Mouse (Mus musculus): ENCODE results near the gene Bfsp1. TPM values are rescaled to one million over a fixed set of nuclear protein-coding genes. Genes with fewer than 3 reads are reported as not detected.

Bfsp1 gene
- polyA plus RNA-seq, 1 experiment from 2014 or later: 2.6 TPM

DNA sequence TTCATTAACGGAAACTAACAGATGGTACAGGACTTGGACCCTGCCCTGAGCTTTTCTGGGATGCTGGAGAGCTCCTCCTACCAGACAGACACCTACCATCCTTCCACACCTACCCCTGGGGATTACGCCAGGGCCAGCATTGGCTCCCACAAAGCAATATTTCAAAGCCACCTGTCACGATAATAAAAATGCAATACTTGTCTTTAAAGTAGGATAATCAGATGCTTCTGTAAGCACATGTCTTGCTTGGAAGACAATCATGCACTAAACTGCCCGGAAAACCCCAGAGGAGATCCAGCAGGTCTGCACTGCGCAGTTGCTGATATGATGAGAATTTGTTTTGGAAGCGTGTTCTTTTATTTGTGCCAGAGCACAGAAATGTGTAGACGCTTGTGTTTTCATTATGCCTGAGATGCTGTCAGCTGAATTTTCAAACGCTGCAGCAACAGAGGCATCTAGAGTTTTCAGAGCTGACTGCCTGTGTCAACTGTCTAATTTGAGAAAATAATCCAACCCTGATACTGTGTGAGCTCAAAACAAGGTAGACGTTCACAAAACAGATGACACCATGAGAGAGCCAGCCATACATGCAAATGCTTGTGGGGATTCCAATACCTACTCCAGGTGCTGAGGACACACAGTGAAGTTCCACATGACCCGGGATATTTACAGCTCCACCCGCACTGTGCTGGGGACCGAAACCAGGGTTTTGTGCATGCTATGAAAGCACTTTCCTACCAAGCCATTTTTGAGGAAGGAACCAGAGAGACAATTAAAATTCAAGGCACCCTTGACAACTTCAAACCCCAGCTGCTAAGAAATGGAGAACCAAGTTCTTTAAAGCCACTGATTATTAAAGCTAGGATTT is 11.4 kb downstream of the Bfsp1 start:
- Histone ChIP-seq H3K27ac (no peak overlapping the region), H3K4me3 (no peak overlapping the region), H3K4me1 (0 out of 2 replicates have a peak, but pooled peaks cover 6% of the 10 kb centered on the region), H3K4me2 (replicated peaks) (no peak overlapping the region), H3K9me3 (no peaks in the 10 kb centered on the region), H3K36me3 (no peaks in the 10 kb centered on the region), H3K27me3 (no peaks in the 10 kb centered on the region), H3K9ac (no peak overlapping the region)
- 83% methylated on average over 12 of the region's 12 CpGs for WGBS
- no peak for ATAC-seq (ENCODE audit: low FRiP score, low read depth)

DNA sequence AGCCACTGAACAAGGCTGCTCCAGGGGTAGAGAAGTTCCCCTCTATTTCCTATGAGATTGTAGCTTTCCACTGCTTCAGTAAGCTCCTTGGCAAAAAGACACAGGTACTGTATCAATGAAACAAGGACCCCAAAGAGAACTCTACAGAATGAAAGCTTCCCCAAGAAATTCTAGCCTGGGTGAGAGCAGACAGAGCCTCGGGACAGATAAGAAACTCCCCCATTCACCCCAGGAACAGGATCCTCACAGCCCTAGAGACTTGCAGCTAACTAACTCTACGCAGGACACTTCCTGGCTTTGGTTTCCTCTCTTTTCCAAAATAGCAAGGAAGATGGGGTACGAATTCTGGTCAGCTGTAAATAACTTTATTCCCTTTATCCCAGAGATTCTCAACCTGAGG is 15.7 kb downstream of the Bfsp1 start:
- H3K4me2 ChIP-seq (replicated peaks): no peak overlapping the region
- ATAC-seq (ENCODE audit: low FRiP score, low read depth): no peak
- no peak overlapping the region for H3K27ac ChIP-seq
- H3K9me3 ChIP-seq: no peaks in the 10 kb centered on the region
- 65% methylated on average over 3 of the region's 3 CpGs for WGBS
- no peaks in the 10 kb centered on the region for H3K27me3 ChIP-seq
- H3K4me1 ChIP-seq: 0 out of 2 replicates have a peak, but pooled peaks cover 2% of the 10 kb centered on the region
- H3K4me3 ChIP-seq: no peak overlapping the region
- no peaks in the 10 kb centered on the region for H3K36me3 ChIP-seq
- no peak overlapping the region for H3K9ac ChIP-seq

DNA sequence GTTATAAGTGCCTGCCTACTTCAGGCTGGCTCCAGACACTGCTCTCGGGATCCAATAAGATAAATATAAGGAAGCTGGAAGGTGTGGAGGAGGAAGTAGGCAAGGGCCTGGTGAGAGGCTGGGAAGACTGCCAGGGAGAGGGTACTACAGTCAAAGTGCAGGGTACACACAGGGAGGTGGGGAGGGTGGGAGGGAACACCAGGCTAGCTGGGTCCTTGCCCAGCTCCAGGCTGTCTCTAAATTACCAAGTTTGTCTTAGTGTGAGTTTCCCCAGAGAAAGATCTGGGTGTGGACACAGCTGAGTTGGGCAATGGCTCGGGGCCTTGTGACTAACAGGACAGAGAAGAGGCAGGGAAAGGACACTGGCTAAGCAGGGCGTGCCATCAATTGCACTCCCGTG is 16.2 kb downstream of the Bfsp1 start:
- Histone ChIP-seq H3K36me3 (no peaks in the 10 kb centered on the region), H3K4me1 (0 out of 2 replicates have a peak, but pooled peaks cover 2% of the 10 kb centered on the region), H3K4me3 (no peak overlapping the region), H3K9me3 (no peaks in the 10 kb centered on the region), H3K4me2 (replicated peaks) (no peak overlapping the region), H3K9ac (no peak overlapping the region), H3K27ac (no peak overlapping the region), H3K27me3 (no peaks in the 10 kb centered on the region)
- WGBS: 77% methylated on average over 4 of the region's 4 CpGs
- no peak for ATAC-seq (ENCODE audit: low FRiP score, low read depth)

DNA sequence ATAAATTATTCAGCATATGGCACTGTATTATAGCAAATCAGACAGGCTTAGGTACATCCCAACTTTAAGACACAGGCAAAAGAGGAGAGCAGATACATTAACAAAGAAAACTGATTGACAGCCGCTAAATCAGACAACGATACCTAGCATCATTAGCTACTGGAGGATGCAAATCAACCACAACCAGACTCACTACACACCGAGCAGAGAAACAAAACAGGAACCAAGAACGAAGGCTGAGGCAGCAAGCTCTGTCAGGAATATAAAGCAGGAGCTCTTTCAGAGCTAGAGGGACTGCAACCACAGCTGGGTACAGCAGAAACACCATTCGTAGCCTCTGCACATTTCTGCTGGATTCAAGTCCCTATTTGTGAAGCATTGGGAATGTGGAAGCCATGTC is 18.2 kb downstream of the Bfsp1 start:
- Histone ChIP-seq H3K36me3 (no peaks in the 10 kb centered on the region), H3K27ac (no peak overlapping the region), H3K4me1 (0 out of 2 replicates have a peak, but pooled peaks cover 2% of the 10 kb centered on the region), H3K9ac (no peak overlapping the region), H3K4me2 (replicated peaks) (no peak overlapping the region), H3K27me3 (no peaks in the 10 kb centered on the region), H3K9me3 (no peaks in the 10 kb centered on the region), H3K4me3 (no peak overlapping the region)
- no peak for ATAC-seq (ENCODE audit: low FRiP score, low read depth)
- 81% methylated on average over 5 of the region's 5 CpGs for WGBS

DNA sequence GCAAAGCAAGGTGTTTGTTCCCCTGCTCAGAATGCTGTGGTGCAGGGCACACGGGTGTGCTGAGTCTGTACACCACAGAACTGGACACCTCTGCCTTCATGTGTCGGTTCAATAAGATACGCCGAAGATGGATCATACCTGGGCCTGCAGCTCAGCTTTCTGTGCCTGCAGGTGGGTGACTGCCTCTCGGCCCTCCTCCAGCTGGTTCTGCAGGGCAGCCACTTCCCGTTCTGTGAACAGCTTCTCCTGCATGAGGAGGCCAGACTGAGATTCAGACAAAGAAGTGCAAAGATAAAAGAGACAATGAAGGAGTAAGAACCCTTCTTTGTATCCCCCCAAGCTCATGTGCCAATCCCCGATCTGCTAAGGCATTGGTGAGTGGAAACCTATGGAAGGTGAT is 21.4 kb downstream of the Bfsp1 start:
- no peaks in the 10 kb centered on the region for H3K36me3 ChIP-seq
- WGBS: 82% methylated on average over 7 of the region's 7 CpGs
- no peak overlapping the region for H3K4me2 ChIP-seq (replicated peaks)
- no peak overlapping the region for H3K9ac ChIP-seq
- no peak overlapping the region for H3K27ac ChIP-seq
- no peaks in the 10 kb centered on the region for H3K9me3 ChIP-seq
- no peak overlapping the region for H3K4me3 ChIP-seq
- no peak for ATAC-seq (ENCODE audit: low FRiP score, low read depth)
- H3K4me1 ChIP-seq: peaks cover 4% of the 10 kb centered on the region; the same call in 1 of the 2 replicates
- no peaks in the 10 kb centered on the region for H3K27me3 ChIP-seq

DNA sequence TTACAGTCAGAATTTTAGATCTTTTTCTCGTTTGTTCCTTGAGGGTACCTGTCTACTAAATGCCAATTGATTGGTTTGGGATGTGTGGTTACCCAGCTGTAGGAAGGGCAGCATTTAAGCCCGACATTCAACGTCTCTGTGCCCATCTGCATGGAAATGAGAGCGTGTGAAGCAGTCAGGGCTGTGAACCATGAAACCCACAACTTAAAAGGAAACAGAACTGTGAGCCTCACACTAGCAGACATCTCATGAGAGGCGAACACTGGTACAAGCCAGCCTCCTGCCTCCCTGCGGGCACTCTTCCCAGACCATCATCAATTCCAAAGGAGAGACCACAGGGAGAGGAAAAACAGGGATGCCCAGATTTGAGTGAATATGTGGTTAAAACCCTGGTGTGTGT is 22.1 kb downstream of the Bfsp1 start:
- Histone ChIP-seq H3K4me2 (replicated peaks) (no peak overlapping the region), H3K4me3 (no peak overlapping the region), H3K27me3 (no peaks in the 10 kb centered on the region), H3K27ac (no peak overlapping the region), H3K9ac (no peak overlapping the region), H3K4me1 (peaks cover 4% of the 10 kb centered on the region; the same call in 1 of the 2 replicates), H3K36me3 (no peaks in the 10 kb centered on the region), H3K9me3 (no peaks in the 10 kb centered on the region)
- no peak for ATAC-seq (ENCODE audit: low FRiP score, low read depth)
- WGBS: 66% methylated on average over 6 of the region's 6 CpGs

DNA sequence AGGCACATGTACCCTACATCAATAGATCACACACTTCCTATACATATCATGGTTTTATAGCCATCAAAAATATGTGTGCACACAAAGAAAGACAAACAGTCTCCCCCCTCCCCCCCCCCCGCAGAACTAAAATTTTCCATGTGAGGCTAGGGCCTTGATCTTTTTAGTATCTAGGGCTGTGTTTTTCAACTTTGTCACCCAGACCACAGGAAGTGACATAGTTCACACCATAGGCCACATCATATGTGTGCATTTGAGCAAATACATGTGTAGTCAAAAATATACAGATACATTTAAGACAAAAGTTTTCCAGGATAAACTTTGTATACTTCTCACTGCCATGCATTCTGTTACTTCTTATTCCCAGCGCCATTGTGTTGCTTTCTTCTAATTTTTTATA is 23.5 kb downstream of the Bfsp1 start:
- no peak overlapping the region for H3K27ac ChIP-seq
- H3K4me1 ChIP-seq: peaks cover 4% of the 10 kb centered on the region
- 85% methylated on average over 2 of the region's 2 CpGs for WGBS
- H3K4me2 ChIP-seq (replicated peaks): no peak overlapping the region
- H3K36me3 ChIP-seq: no peaks in the 10 kb centered on the region
- no peak overlapping the region for H3K9ac ChIP-seq
- H3K9me3 ChIP-seq: no peaks in the 10 kb centered on the region
- no peak for ATAC-seq (ENCODE audit: low FRiP score, low read depth)
- no peak overlapping the region for H3K4me3 ChIP-seq
- no peaks in the 10 kb centered on the region for H3K27me3 ChIP-seq

DNA sequence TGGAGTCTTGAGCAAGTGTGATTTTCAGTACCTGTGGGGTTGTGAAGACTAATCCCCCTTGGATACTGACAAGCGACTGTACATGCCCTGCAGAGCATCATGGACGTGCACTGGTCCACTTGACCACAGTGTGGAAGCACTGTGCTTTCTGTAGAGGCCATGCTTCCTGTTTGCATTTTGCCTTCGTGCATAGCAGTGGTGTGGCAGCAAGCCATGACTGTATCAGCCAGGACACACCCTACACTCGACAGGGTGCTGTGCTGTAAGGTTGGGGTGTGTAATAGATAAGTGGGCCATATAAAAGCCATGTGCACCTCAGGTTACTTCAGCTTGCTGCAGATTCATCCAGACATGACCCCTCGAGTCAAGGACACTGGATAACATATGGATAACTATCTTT is 24.3 kb downstream of the Bfsp1 start:
- H3K9me3 ChIP-seq: no peaks in the 10 kb centered on the region
- 62% methylated on average over 5 of the region's 5 CpGs for WGBS
- no peaks in the 10 kb centered on the region for H3K36me3 ChIP-seq
- no peak overlapping the region for H3K27ac ChIP-seq
- no peak overlapping the region for H3K4me2 ChIP-seq (replicated peaks)
- H3K9ac ChIP-seq: no peak overlapping the region
- peaks cover 12% of the 10 kb centered on the region for H3K4me1 ChIP-seq
- H3K27me3 ChIP-seq: no peaks in the 10 kb centered on the region
- ATAC-seq (ENCODE audit: low FRiP score, low read depth): no peak
- H3K4me3 ChIP-seq: no peak overlapping the region

DNA sequence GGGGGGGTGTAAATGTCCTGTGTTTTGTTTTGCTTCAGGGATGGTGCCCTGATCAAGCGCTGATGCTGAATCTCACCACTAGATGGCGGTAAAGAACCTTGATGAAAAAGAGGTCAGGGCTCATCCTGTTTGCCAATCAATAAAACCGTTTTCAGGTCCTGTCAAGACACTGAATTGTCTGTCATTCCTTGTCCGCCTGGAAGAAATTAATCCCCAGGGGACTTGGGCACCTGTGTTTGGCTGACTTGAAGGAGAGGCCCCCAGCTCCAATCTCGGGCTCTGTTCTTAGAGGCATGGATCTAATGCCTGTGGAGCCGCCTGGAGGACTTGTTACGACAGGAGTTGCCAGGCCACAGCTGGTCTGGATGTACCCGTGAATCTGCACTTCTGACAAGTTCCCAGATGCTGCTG is 25.7 kb downstream of the Bfsp1 start:
- under 1% methylated on average over 8 of the region's 8 CpGs for WGBS
- H3K9ac ChIP-seq: no peak overlapping the region
- H3K27ac ChIP-seq: no peak overlapping the region
- H3K9me3 ChIP-seq: no peaks in the 10 kb centered on the region
- H3K4me3 ChIP-seq: peak overlapping the region; percentile 24
- ATAC-seq (ENCODE audit: low FRiP score, low read depth): peak; percentile 48; the same call in 1 of the 2 replicates
- H3K4me2 ChIP-seq (replicated peaks): peak overlapping the region; percentile 62
- H3K27me3 ChIP-seq: no peaks in the 10 kb centered on the region
- H3K4me1 ChIP-seq: peaks cover 13% of the 10 kb centered on the region
- H3K36me3 ChIP-seq: no peaks in the 10 kb centered on the region

DNA sequence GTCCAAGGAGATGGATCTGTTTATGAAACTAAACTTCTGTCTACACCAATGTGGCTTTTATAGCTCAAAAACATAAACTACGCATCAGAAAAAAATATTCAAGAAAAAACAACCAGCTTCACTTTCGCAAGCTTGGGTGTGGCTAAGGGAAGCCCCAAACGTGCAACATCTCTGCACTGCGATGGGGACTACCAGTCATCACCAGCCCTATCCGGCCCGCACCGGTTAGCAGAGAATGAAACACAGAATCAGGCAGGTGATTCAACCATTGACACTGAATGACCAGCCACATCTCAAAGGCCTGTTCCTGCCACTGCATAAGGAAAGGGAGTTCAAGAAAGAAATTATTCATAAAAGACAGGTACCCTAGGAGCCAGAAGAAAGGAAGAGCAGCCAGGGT is 27.2 kb downstream of the Bfsp1 start:
- no peak overlapping the region for H3K27ac ChIP-seq
- ATAC-seq (ENCODE audit: low FRiP score, low read depth): no peak
- no peak overlapping the region for H3K9ac ChIP-seq
- H3K9me3 ChIP-seq: no peaks in the 10 kb centered on the region
- no peak overlapping the region for H3K4me2 ChIP-seq (replicated peaks)
- H3K4me1 ChIP-seq: peaks cover 16% of the 10 kb centered on the region
- H3K36me3 ChIP-seq: no peaks in the 10 kb centered on the region
- no peaks in the 10 kb centered on the region for H3K27me3 ChIP-seq
- H3K4me3 ChIP-seq: no peak overlapping the region
- 88% methylated on average over 7 of the region's 7 CpGs for WGBS

DNA sequence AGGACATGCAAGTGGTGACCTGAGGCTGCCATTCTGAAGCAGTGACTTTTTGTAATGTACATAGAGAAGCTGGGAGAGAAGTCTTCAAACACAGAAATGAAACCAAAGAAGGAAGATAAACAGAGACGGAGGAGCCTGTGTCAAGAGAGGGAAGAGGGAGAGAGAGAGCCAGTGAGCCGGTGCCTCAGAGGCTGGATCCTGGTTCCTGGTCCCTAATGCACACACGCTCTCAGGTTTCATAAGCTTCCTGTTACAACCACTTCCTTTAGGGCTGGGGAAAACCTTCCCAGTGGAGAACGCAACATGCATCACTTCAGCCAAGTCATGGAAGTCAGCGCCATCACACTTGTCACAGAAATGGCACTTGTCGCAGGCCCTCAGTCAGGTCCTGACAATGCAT is 28.9 kb downstream of the Bfsp1 start:
- Histone ChIP-seq H3K36me3 (no peaks in the 10 kb centered on the region), H3K27ac (no peak overlapping the region), H3K9me3 (no peaks in the 10 kb centered on the region), H3K27me3 (no peaks in the 10 kb centered on the region), H3K4me3 (no peak overlapping the region), H3K9ac (no peak overlapping the region), H3K4me1 (peaks cover 17% of the 10 kb centered on the region), H3K4me2 (replicated peaks) (peak overlapping the region; percentile 25; the same call in 1 of the 2 replicates)
- WGBS: 36% methylated on average over 6 of the region's 6 CpGs
- no peak for ATAC-seq (ENCODE audit: low FRiP score, low read depth)

DNA sequence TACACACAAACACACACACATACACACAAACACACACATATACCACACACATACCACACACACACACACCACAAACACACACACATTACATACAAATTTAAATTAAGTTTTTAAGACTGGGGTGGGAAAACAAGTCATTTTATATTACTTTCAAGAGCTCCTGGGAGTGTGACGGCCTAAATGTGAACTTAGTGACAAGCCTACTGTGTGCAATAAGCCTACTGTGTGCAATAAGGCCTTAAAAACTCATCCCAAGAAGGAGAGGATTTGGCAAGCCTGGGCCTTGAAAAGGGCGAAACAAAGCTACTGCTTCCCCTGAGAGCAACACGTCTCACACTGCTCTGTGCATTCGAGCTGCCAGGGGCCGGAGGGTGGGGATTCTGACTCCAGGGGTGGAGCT is 30.3 kb downstream of the Bfsp1 start:
- Histone ChIP-seq H3K27me3 (no peaks in the 10 kb centered on the region), H3K9ac (no peak overlapping the region), H3K4me3 (no peak overlapping the region), H3K9me3 (no peaks in the 10 kb centered on the region), H3K36me3 (no peaks in the 10 kb centered on the region), H3K27ac (no peak overlapping the region), H3K4me1 (peaks cover 17% of the 10 kb centered on the region), H3K4me2 (replicated peaks) (no peak overlapping the region)
- 72% methylated on average over 5 of the region's 5 CpGs for WGBS
- ATAC-seq (ENCODE audit: low FRiP score, low read depth): no peak

DNA sequence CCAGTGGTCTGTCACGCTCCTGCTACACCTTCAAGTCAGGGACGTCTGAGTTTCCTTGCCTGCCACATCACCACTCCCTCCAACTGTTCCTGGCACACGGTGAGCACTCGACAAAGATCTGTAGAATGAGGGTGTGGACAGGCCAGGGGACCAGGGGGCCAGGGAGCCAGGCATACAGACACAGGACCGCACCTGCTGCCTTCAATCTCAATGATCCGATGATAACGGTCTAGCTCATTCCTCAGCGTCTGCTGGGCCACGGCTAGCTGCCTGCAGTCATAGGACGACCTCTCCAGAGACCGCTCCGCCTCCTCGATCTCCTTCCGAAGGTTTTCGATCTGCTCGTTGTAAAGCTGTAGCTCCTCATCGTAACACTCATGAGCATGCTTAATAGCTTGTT is 31.3 kb downstream of the Bfsp1 start:
- Histone ChIP-seq H3K4me2 (replicated peaks) (no peak overlapping the region), H3K9ac (no peak overlapping the region), H3K4me1 (peaks cover 14% of the 10 kb centered on the region), H3K9me3 (no peaks in the 10 kb centered on the region), H3K27me3 (no peaks in the 10 kb centered on the region), H3K36me3 (no peaks in the 10 kb centered on the region), H3K27ac (no peak overlapping the region), H3K4me3 (no peak overlapping the region)
- ATAC-seq (ENCODE audit: low FRiP score, low read depth): peak; percentile 33; the same call in 1 of the 2 replicates
- WGBS: 66% methylated on average over 17 of the region's 17 CpGs
